Mouse (Mus musculus) forebrain, embryonic 10.5 days (tissue): ENCODE data around the gene Lrrc4. TPM values are rescaled to one million over a fixed set of nuclear protein-coding genes. Genes with fewer than 3 reads are reported as not detected.

Experiments
- DNase-seq: peaks from one replicate; pipeline ENCODE4 v3.0.0-alpha.2; 2017; ENCODE audit warnings: low spot score; ENCODE audit errors: extremely low spot score
- H3K27ac ChIP-seq: fragments of 300-500 bp; sonication (generic); 2 replicates; pipeline ENCODE4 v1.5.1; 2016; ENCODE audit warnings: mild to moderate bottlenecking
- H3K27me3 ChIP-seq: fragments of 300-500 bp; sonication (generic); 2 replicates; pipeline ENCODE4 v1.6.1; 2016; ENCODE audit warnings: mild to moderate bottlenecking; ENCODE audit not compliant: poor library complexity, severe bottlenecking
- H3K36me3 ChIP-seq: fragments of 300-500 bp; sonication (generic); replicated peaks from 2 replicates; pipeline ENCODE4 v1.6.1; 2016; ENCODE audit warnings: mild to moderate bottlenecking, moderate library complexity
- H3K4me1 ChIP-seq: fragments of 300-500 bp; sonication (generic); 2 replicates; pipeline ENCODE4 v1.6.1; 2016
- H3K4me3 ChIP-seq: fragments of 300-500 bp; sonication (generic); 2 replicates; pipeline ENCODE4 v1.5.1; 2016; ENCODE audit warnings: mild to moderate bottlenecking, moderate library complexity
- H3K9me3 ChIP-seq: fragments of 300-500 bp; sonication (generic); 2 replicates; pipeline ENCODE4 v1.6.1; 2016; ENCODE audit warnings: mild to moderate bottlenecking, moderate library complexity
- WGBS: fragments of 180-500 bp; shearing (Covaris S2); methylation state at CpG from one replicate; pipeline ENCODE4 v1.1.7; 2016; 5-methylcytosine and 5-hydroxymethylcytosine counted together
- polyA plus RNA-seq: library from polyadenylated mRNA; unstranded; fragments of >200 nt; fragmentation: Nextera tagmentation; extraction: Ambion mirVana; gene quantifications from 2 replicates; pipeline ENCODE4 v1.2.1, GENCODE M21; 2016

Gene Lrrc4
- polyA plus RNA-seq, 1 experiment from 2014 or later = 2.0 TPM

GRCm38 (mm10) chr6:28813057-28813456 is 18.5 kb downstream of the Lrrc4 start:
- Histone ChIP-seq H3K27ac (no peak overlapping the region), H3K4me1 (peaks cover 24% of the 10 kb centered on the region), H3K36me3 (peaks cover 9% of the 10 kb centered on the region), H3K9me3 (no peaks in the 10 kb centered on the region), H3K27me3 (no peaks in the 10 kb centered on the region), H3K4me3 (no peak overlapping the region)
- no peak for DNase-seq
- 91% methylated on average over 9 of the region's 9 CpGs for WGBS

- Histone ChIP-seq H3K36me3 (peaks cover 9% of the 10 kb centered on the region; the same call in 1 of the 2 replicates), H3K27me3 (no peaks in the 10 kb centered on the region), H3K4me1 (0 out of 2 replicates have a peak, but pooled peaks cover 3% of the 10 kb centered on the region), H3K27ac (no peak overlapping the region), H3K4me3 (no peak overlapping the region), H3K9me3 (no peaks in the 10 kb centered on the region)
- no peak for DNase-seq
- WGBS = 89% methylated on average over 5 of the region's 5 CpGs
Measured at GRCm38 (mm10) chr6:28804751-28805150, 26.8 kb downstream of the Lrrc4 start.

GRCm38 (mm10) chr6:28803678-28804279 is 27.8 kb downstream of the Lrrc4 start:
- Histone ChIP-seq H3K4me3 (no peak overlapping the region), H3K9me3 (no peaks in the 10 kb centered on the region), H3K4me1 (0 out of 2 replicates have a peak, but pooled peaks cover 2% of the 10 kb centered on the region), H3K27me3 (no peaks in the 10 kb centered on the region), H3K27ac (no peak overlapping the region), H3K36me3 (peaks cover 11% of the 10 kb centered on the region; the same call in 1 of the 2 replicates)
- no peak for DNase-seq
- 90% methylated on average over 6 of the region's 6 CpGs for WGBS

- Histone ChIP-seq H3K27ac (no peak overlapping the region), H3K9me3 (no peaks in the 10 kb centered on the region), H3K36me3 (peaks cover 23% of the 10 kb centered on the region), H3K4me3 (no peak overlapping the region), H3K4me1 (peaks cover 6% of the 10 kb centered on the region), H3K27me3 (no peaks in the 10 kb centered on the region)
- WGBS = 89% methylated on average over 3 of the region's 3 CpGs
- DNase-seq = no peak
Measured at GRCm38 (mm10) chr6:28800976-28801375, 30.6 kb downstream of the Lrrc4 start.

- DNase-seq = no peak
- no peaks in the 10 kb centered on the region for H3K9me3 ChIP-seq
- no peaks in the 10 kb centered on the region for H3K27me3 ChIP-seq
- 94% methylated on average over 2 of the region's 2 CpGs for WGBS
- H3K27ac ChIP-seq = no peak overlapping the region
- peaks cover 16% of the 10 kb centered on the region for H3K4me1 ChIP-seq
- no peak overlapping the region for H3K4me3 ChIP-seq
- peaks cover 24% of the 10 kb centered on the region for H3K36me3 ChIP-seq
Measured at GRCm38 (mm10) chr6:28799818-28800217, 31.7 kb downstream of the Lrrc4 start.

GRCm38 (mm10) chr6:28795792-28796515 is 35.6 kb downstream of the Lrrc4 start:
- Histone ChIP-seq H3K36me3 (peaks cover 22% of the 10 kb centered on the region), H3K27me3 (no peaks in the 10 kb centered on the region), H3K9me3 (no peaks in the 10 kb centered on the region), H3K4me1 (peaks cover 23% of the 10 kb centered on the region), H3K27ac (0 out of 2 replicates have a peak overlapping the region, but pooled peaks have one; percentile 62), H3K4me3 (no peak overlapping the region)
- no peak for DNase-seq
- 89% methylated on average over 16 of the region's 16 CpGs for WGBS

GRCm38 (mm10) chr6:28795380-28795779 is 36.2 kb downstream of the Lrrc4 start:
- peaks cover 22% of the 10 kb centered on the region for H3K36me3 ChIP-seq
- H3K27ac ChIP-seq = 0 out of 2 replicates have a peak overlapping the region, but pooled peaks have one; percentile 62
- 47% methylated on average over 9 of the region's 9 CpGs for WGBS
- no peak overlapping the region for H3K4me3 ChIP-seq
- peaks cover 28% of the 10 kb centered on the region for H3K4me1 ChIP-seq
- no peaks in the 10 kb centered on the region for H3K9me3 ChIP-seq
- DNase-seq = no peak
- no peaks in the 10 kb centered on the region for H3K27me3 ChIP-seq

- no peak for DNase-seq
- 95% methylated on average over 3 of the region's 3 CpGs for WGBS
- no peaks in the 10 kb centered on the region for H3K9me3 ChIP-seq
- H3K36me3 ChIP-seq = peaks cover 12% of the 10 kb centered on the region
- H3K4me1 ChIP-seq = peaks cover 53% of the 10 kb centered on the region
- H3K4me3 ChIP-seq = no peak overlapping the region
- H3K27ac ChIP-seq = no peak overlapping the region
- H3K27me3 ChIP-seq = no peaks in the 10 kb centered on the region
Measured at GRCm38 (mm10) chr6:28791809-28792208, 39.7 kb downstream of the Lrrc4 start.

GRCm38 (mm10) chr6:28791183-28791582 is 40.4 kb downstream of the Lrrc4 start:
- no peak for DNase-seq
- H3K4me1 ChIP-seq = peaks cover 50% of the 10 kb centered on the region
- no peak overlapping the region for H3K4me3 ChIP-seq
- H3K27me3 ChIP-seq = no peaks in the 10 kb centered on the region
- 0 out of 2 replicates have a peak overlapping the region, but pooled peaks have one; percentile 32 for H3K27ac ChIP-seq
- H3K36me3 ChIP-seq = peaks cover 6% of the 10 kb centered on the region
- 39% methylated on average over 3 of the region's 3 CpGs for WGBS
- no peaks in the 10 kb centered on the region for H3K9me3 ChIP-seq

GRCm38 (mm10) chr6:28789685-28790084 is 41.9 kb downstream of the Lrrc4 start:
- DNase-seq = no peak
- 88% methylated on average over 4 of the region's 4 CpGs for WGBS
- Histone ChIP-seq H3K36me3 (no peaks in the 10 kb centered on the region), H3K27me3 (no peaks in the 10 kb centered on the region), H3K27ac (no peak overlapping the region), H3K9me3 (no peaks in the 10 kb centered on the region), H3K4me3 (no peak overlapping the region), H3K4me1 (peaks cover 38% of the 10 kb centered on the region)

GRCm38 (mm10) chr6:28787133-28787532 is 44.4 kb downstream of the Lrrc4 start:
- peaks cover 62% of the 10 kb centered on the region for H3K4me1 ChIP-seq
- no peak overlapping the region for H3K4me3 ChIP-seq
- H3K27ac ChIP-seq = peak overlapping the region; percentile 35; the same call in 1 of the 2 replicates
- 78% methylated on average over 6 of the region's 6 CpGs for WGBS
- H3K9me3 ChIP-seq = no peaks in the 10 kb centered on the region
- no peak for DNase-seq
- no peaks in the 10 kb centered on the region for H3K27me3 ChIP-seq
- H3K36me3 ChIP-seq = no peaks in the 10 kb centered on the region

GRCm38 (mm10) chr6:28785770-28786169 is 45.8 kb downstream of the Lrrc4 start:
- H3K4me3 ChIP-seq = no peak overlapping the region
- peaks cover 58% of the 10 kb centered on the region for H3K4me1 ChIP-seq
- 87% methylated on average over 8 of the region's 8 CpGs for WGBS
- H3K9me3 ChIP-seq = no peaks in the 10 kb centered on the region
- DNase-seq = no peak
- H3K27me3 ChIP-seq = no peaks in the 10 kb centered on the region
- no peak overlapping the region for H3K27ac ChIP-seq
- no peaks in the 10 kb centered on the region for H3K36me3 ChIP-seq

- H3K36me3 ChIP-seq = no peaks in the 10 kb centered on the region
- 43% methylated on average over 5 of the region's 5 CpGs for WGBS
- DNase-seq = no peak
- H3K27me3 ChIP-seq = no peaks in the 10 kb centered on the region
- H3K4me3 ChIP-seq = no peak overlapping the region
- H3K27ac ChIP-seq = peak overlapping the region; percentile 77
- H3K4me1 ChIP-seq = peaks cover 45% of the 10 kb centered on the region
- no peaks in the 10 kb centered on the region for H3K9me3 ChIP-seq
Measured at GRCm38 (mm10) chr6:28783953-28784352, 47.6 kb downstream of the Lrrc4 start.
